8 mouse cellular contexts compared by ENCODE assay signal in the genomic region with DNA sequence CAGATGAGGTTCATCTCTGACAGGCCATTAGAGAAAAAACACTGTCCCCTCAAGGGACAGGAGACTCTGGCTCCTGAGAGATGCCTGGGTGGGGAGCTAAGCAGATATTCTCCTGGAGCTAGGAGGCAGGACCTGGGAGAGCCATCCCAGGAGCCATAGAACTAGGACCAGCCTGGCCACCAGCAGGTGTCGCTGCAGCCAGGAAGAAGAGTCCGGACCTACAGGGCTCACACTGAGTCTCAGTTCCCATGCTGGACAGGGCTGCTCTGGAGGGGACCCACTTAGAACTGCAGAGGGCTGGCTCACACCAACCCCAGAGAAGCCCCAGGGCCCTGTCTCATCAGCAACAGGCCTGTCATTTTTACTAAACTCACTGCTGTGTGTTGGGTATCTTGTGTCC.
DNase-seq lines count a peak whose midpoint lies in the region; ATAC-seq lines count a peak whose summit lies in the region.

No protein-coding gene starts in this region.

- H3K27me3 ChIP-seq in embryonic facial prominence, embryonic 15.5 days: no peaks in the 10 kb centered on the region
- no peaks in the 10 kb centered on the region; the same call in 1 of the 2 replicates for H3K27me3 ChIP-seq in heart, embryonic 13.5 days (replicated peaks)
- H3K27me3 ChIP-seq in kidney, embryonic 15.5 days: no peaks in the 10 kb centered on the region
- no peaks in the 10 kb centered on the region for H3K27me3 ChIP-seq in liver, embryonic 12.5 days (replicated peaks)
- H3K27me3 ChIP-seq in neural tube, embryonic 11.5 days (ENCODE audit: control insufficient read depth, insufficient read depth, low read length): no peaks in the 10 kb centered on the region
- no peaks in the 10 kb centered on the region for H3K27me3 ChIP-seq in stomach, embryonic 14.5 days (ENCODE audit: control insufficient read depth, insufficient read depth, low read length)

- H3K9me3 ChIP-seq in embryonic facial prominence, embryonic 15.5 days (replicated peaks): no peaks in the 10 kb centered on the region
- no peaks in the 10 kb centered on the region for H3K9me3 ChIP-seq in heart, embryonic 13.5 days
- no peaks in the 10 kb centered on the region for H3K9me3 ChIP-seq in kidney, embryonic 15.5 days (replicated peaks)
- no peaks in the 10 kb centered on the region for H3K9me3 ChIP-seq in liver, embryonic 12.5 days (replicated peaks)
- H3K9me3 ChIP-seq in neural tube, embryonic 11.5 days (ENCODE audit: control insufficient read depth, low read length): no peaks in the 10 kb centered on the region
- H3K9me3 ChIP-seq in stomach, embryonic 14.5 days (ENCODE audit: control insufficient read depth, low read depth, low read length): no peaks in the 10 kb centered on the region

- WGBS in embryonic facial prominence, embryonic 15.5 days: 0% methylated on average over 2 of the region's 2 CpGs
- WGBS in heart, embryonic 13.5 days: 0% methylated on average over 2 of the region's 2 CpGs
- 3% methylated on average over 2 of the region's 2 CpGs for WGBS in kidney, embryonic 15.5 days
- 2% methylated on average over 2 of the region's 2 CpGs for WGBS in liver, embryonic 12.5 days (ENCODE audit: insufficient replicate concordance)
- WGBS in neural tube, embryonic 11.5 days: 0% methylated on average over 2 of the region's 2 CpGs
- WGBS in stomach, embryonic 14.5 days: 7% methylated on average over 2 of the region's 2 CpGs

- DNase-seq in 416B (ENCODE audit: low read depth): peak; percentile 55
- peak; percentile 85 for DNase-seq in adrenal gland, postnatal 25 days
- peak; percentile 83 for DNase-seq in neural tube, embryonic 11.5 days (ENCODE audit: low spot score)

- no peak overlapping the region for H3K4me3 ChIP-seq in embryonic facial prominence, embryonic 15.5 days (replicated peaks)
- no peak overlapping the region for H3K4me3 ChIP-seq in heart, embryonic 13.5 days
- H3K4me3 ChIP-seq in kidney, embryonic 15.5 days (replicated peaks): no peak overlapping the region
- no peak overlapping the region for H3K4me3 ChIP-seq in liver, embryonic 12.5 days
- no peak overlapping the region for H3K4me3 ChIP-seq in neural tube, embryonic 11.5 days (ENCODE audit: low read depth, low read length)
- no peak overlapping the region for H3K4me3 ChIP-seq in stomach, embryonic 14.5 days (ENCODE audit: low read depth, low read length)

- peak; percentile 69 for ATAC-seq in embryonic facial prominence, embryonic 15.5 days (ENCODE audit: insufficient number of reproducible peaks, low FRiP score, low TSS enrichment, low read depth)
- ATAC-seq in heart, embryonic 13.5 days (ENCODE audit: extremely low read depth, insufficient number of reproducible peaks, low FRiP score, low TSS enrichment): peak; percentile 48; the same call in 1 of the 2 replicates
- peak; percentile 79 for ATAC-seq in kidney, embryonic 15.5 days (replicated peaks; ENCODE audit: low FRiP score)
- ATAC-seq in liver, embryonic 12.5 days: 0 out of 2 replicates have a peak, but pooled peaks have one; percentile 48
- ATAC-seq in neural tube, embryonic 11.5 days (ENCODE audit: insufficient read depth, low FRiP score, low TSS enrichment): peak; percentile 69
- ATAC-seq in stomach, embryonic 14.5 days (ENCODE audit: insufficient number of reproducible peaks, insufficient read depth, low FRiP score, low read depth): peak; percentile 70

- no peak overlapping the region for H3K4me2 ChIP-seq in embryonic facial prominence, embryonic 15.5 days (replicated peaks)
- no peak overlapping the region for H3K4me2 ChIP-seq in heart, embryonic 13.5 days
- no peak overlapping the region for H3K4me2 ChIP-seq in kidney, embryonic 15.5 days
- H3K4me2 ChIP-seq in liver, embryonic 12.5 days: no peak overlapping the region
- H3K4me2 ChIP-seq in neural tube, embryonic 11.5 days (ENCODE audit: low read depth): no peak overlapping the region
- no peak overlapping the region for H3K4me2 ChIP-seq in stomach, embryonic 14.5 days (replicated peaks; ENCODE audit: low read depth, low read length)

- peaks cover 34% of the 10 kb centered on the region for H3K4me1 ChIP-seq in embryonic facial prominence, embryonic 15.5 days
- H3K4me1 ChIP-seq in heart, embryonic 13.5 days: peaks cover 51% of the 10 kb centered on the region
- H3K4me1 ChIP-seq in kidney, embryonic 15.5 days: peaks cover 42% of the 10 kb centered on the region
- H3K4me1 ChIP-seq in liver, embryonic 12.5 days: no peaks in the 10 kb centered on the region
- peaks cover 10% of the 10 kb centered on the region for H3K4me1 ChIP-seq in neural tube, embryonic 11.5 days (ENCODE audit: control insufficient read depth, insufficient read depth, low read length)
- H3K4me1 ChIP-seq in stomach, embryonic 14.5 days (ENCODE audit: control insufficient read depth, insufficient read depth, low read length): peaks cover 29% of the 10 kb centered on the region

- H3K36me3 ChIP-seq in embryonic facial prominence, embryonic 15.5 days: no peaks in the 10 kb centered on the region
- no peaks in the 10 kb centered on the region for H3K36me3 ChIP-seq in heart, embryonic 13.5 days
- H3K36me3 ChIP-seq in kidney, embryonic 15.5 days: no peaks in the 10 kb centered on the region
- H3K36me3 ChIP-seq in liver, embryonic 12.5 days: no peaks in the 10 kb centered on the region
- H3K36me3 ChIP-seq in neural tube, embryonic 11.5 days (ENCODE audit: control insufficient read depth, insufficient read depth, low read length): no peaks in the 10 kb centered on the region
- no peaks in the 10 kb centered on the region for H3K36me3 ChIP-seq in stomach, embryonic 14.5 days (ENCODE audit: control insufficient read depth, insufficient read depth, low read length)

- peak overlapping the region; percentile 12; the same call in 1 of the 2 replicates for H3K27ac ChIP-seq in embryonic facial prominence, embryonic 15.5 days (replicated peaks)
- H3K27ac ChIP-seq in heart, embryonic 13.5 days (replicated peaks): peak overlapping the region; percentile 46
- H3K27ac ChIP-seq in kidney, embryonic 15.5 days: peak overlapping the region; percentile 47; the same call in 1 of the 2 replicates
- no peak overlapping the region for H3K27ac ChIP-seq in liver, embryonic 12.5 days
- no peak overlapping the region for H3K27ac ChIP-seq in neural tube, embryonic 11.5 days (ENCODE audit: low read depth, low read length)
- H3K27ac ChIP-seq in stomach, embryonic 14.5 days (ENCODE audit: low read length): peak overlapping the region; percentile 44; the same call in 1 of the 2 replicates

- no peak overlapping the region for H3K9ac ChIP-seq in embryonic facial prominence, embryonic 15.5 days
- no peak overlapping the region for H3K9ac ChIP-seq in heart, embryonic 13.5 days
- H3K9ac ChIP-seq in kidney, embryonic 15.5 days: no peak overlapping the region
- no peak overlapping the region for H3K9ac ChIP-seq in liver, embryonic 12.5 days
- no peak overlapping the region for H3K9ac ChIP-seq in neural tube, embryonic 11.5 days (ENCODE audit: low read length)
- H3K9ac ChIP-seq in stomach, embryonic 14.5 days (replicated peaks; ENCODE audit: low read depth, low read length): no peak overlapping the region

Comparison
In these comparisons a context has a peak if more than half of its experiments do, and no peak if none do; other contexts are left out.
1. H3K27ac ChIP-seq: peak in embryonic facial prominence, embryonic 15.5 days (single experiment), heart, embryonic 13.5 days (single experiment), kidney, embryonic 15.5 days (single experiment) and stomach, embryonic 14.5 days (single experiment); none in liver, embryonic 12.5 days (single experiment) and neural tube, embryonic 11.5 days (single experiment).
2. Peak in every context shown above with its lines, with median percentiles within 50 percentile points of each other: DNase-seq and ATAC-seq.